Mouse (Mus musculus): ENCODE measurements around the gene Muc3. TPM values are rescaled to one million over a fixed set of nuclear protein-coding genes. Genes with fewer than 3 reads are reported as not detected.

Gene Muc3
- polyA plus RNA-seq, 1 experiment from 2014 or later, result not detected

DNA sequence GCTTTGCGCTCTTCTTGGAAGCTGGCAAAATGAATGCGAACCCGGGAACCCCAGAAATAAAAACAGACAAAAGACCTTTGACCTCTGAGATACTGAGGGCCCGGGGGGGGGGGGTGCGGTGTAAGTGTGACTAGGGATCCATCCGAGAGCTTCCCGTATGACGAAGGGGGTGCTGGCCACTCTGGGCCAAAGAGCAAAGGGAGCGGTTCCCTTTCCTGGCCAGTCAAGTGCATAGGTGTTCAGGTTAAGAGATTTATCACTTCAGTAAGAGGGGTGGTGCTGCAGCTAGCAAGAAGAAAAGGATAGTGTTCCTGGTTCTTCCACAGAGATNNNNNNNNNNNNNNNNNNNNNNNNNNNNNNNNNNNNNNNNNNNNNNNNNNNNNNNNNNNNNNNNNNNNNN is 16.9 kb upstream of the Muc3 start:
- no peak overlapping the region for H3K9ac ChIP-seq (replicated peaks)
- no peak for ATAC-seq (ENCODE audit: low FRiP score)
- no peak overlapping the region for H3K27ac ChIP-seq (replicated peaks)
- no peaks in the 10 kb centered on the region for H3K36me3 ChIP-seq
- no peak overlapping the region for H3K4me2 ChIP-seq
- no peaks in the 10 kb centered on the region for H3K27me3 ChIP-seq (replicated peaks)
- no peak overlapping the region for H3K4me3 ChIP-seq (replicated peaks)
- H3K9me3 ChIP-seq (replicated peaks), result no peaks in the 10 kb centered on the region
- 85% methylated on average over 9 of the region's 9 CpGs for WGBS
- no peaks in the 10 kb centered on the region for H3K4me1 ChIP-seq

DNA sequence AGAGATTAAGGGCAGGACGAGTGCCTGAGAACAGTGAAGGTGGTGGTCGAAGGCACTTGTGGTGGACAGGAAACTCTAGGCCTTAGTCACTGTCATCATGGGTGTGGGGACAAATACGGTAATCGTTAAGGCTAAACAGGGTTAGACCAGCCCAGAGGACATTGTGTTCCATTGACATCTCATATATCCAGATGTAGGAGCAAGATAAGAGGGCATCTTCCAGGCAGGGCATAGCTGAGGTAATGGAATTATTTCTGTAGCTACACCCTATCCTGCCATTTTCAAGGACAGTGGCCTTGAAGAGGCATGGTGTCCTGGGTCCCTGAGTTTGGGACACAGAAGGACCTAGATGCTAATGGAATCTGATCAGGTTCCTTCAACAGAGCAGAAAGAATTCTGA is 12.7 kb upstream of the Muc3 start:
- ATAC-seq (ENCODE audit: low FRiP score), result no peak
- Histone ChIP-seq H3K4me2 (no peak overlapping the region), H3K9ac (replicated peaks) (no peak overlapping the region), H3K4me3 (replicated peaks) (no peak overlapping the region), H3K27me3 (replicated peaks) (no peaks in the 10 kb centered on the region), H3K27ac (replicated peaks) (no peak overlapping the region), H3K9me3 (replicated peaks) (0 out of 2 replicates have a peak, but pooled peaks cover under 1% of the 10 kb centered on the region), H3K4me1 (no peaks in the 10 kb centered on the region), H3K36me3 (no peaks in the 10 kb centered on the region)
- 77% methylated on average over 4 of the region's 4 CpGs for whole genome bisulfite sequencing

DNA sequence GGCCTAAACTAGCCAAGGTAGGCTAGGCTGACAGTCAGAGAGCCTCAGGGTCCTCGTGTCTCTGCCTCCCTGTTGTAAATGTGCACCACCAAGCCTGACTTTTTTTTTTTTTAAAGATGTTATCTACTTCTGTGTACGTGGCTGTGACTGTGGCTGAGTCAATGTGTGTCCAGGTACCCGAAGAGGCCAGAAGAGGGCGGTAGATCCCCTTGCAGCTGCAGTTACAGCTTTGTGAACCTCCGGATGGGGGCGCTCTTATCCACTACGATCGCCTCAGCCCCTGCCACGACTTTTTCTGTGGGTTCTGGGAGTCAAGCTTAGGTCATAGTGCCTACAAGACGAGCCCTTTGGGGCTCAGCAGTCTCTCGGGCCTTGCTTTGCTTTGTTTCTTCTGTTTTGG is 10.3 kb upstream of the Muc3 start:
- Histone ChIP-seq H3K4me1 (no peaks in the 10 kb centered on the region), H3K27ac (replicated peaks) (no peak overlapping the region), H3K4me2 (no peak overlapping the region), H3K27me3 (replicated peaks) (no peaks in the 10 kb centered on the region), H3K36me3 (no peaks in the 10 kb centered on the region), H3K4me3 (replicated peaks) (no peak overlapping the region), H3K9ac (replicated peaks) (no peak overlapping the region), H3K9me3 (replicated peaks) (0 out of 2 replicates have a peak, but pooled peaks cover 11% of the 10 kb centered on the region)
- WGBS, result 33% methylated on average over 11 of the region's 11 CpGs
- no peak for ATAC-seq (ENCODE audit: low FRiP score)

DNA sequence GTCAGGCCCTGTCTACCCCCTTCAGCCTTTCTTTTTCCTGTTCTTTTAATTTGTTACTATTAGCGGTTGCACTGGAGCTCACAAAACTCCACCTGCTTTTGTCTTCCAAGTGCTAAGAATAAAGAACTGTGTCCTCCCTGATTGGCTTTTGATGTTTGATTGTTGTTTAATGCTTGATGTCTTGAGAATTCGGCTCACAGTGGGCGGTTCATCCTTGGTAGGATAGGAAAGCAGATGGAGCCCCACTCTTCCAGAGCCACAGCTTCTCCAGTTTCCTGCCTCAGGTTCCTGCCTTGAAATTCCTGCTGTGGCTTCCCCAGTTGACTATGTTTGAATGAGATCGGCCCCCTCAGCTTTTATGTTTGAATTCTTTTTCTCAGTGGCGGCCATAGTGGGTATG is 4.2 kb upstream of the Muc3 start:
- WGBS, result 96% methylated on average over 5 of the region's 5 CpGs
- no peak overlapping the region for H3K4me3 ChIP-seq (replicated peaks)
- H3K27ac ChIP-seq (replicated peaks), result no peak overlapping the region

DNA sequence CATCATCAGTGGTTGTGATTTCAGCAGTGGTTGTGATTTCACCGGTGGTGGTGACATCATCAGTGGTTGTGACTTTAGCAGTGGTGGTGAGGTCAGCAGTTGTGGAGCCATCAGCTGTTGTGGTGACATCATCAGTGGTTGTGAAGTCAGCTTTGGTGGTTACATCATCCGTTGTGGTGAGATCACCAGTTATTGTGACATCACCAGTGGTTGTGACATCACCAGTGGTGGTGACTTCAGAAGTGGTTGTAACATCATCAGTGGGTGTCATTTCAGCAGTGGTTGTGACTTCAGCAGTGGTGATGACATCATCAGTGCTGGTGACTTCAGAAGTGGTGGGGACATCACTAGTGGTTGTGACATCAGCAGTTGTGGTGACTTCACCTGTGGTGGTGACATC is 3.5 kb upstream of the Muc3 start:
- no peak overlapping the region for H3K27ac ChIP-seq (replicated peaks)
- no peaks in the 10 kb centered on the region for H3K4me1 ChIP-seq
- no peak overlapping the region for H3K4me3 ChIP-seq (replicated peaks)
- 63% methylated on average over 2 of the region's 2 CpGs for WGBS
- no peak for ATAC-seq (ENCODE audit: low FRiP score)
- no peaks in the 10 kb centered on the region for H3K36me3 ChIP-seq
- no peak overlapping the region for H3K9ac ChIP-seq (replicated peaks)
- H3K27me3 ChIP-seq (replicated peaks), result no peaks in the 10 kb centered on the region
- no peak overlapping the region for H3K4me2 ChIP-seq
- peaks cover 16% of the 10 kb centered on the region; the same call in 1 of the 2 replicates for H3K9me3 ChIP-seq (replicated peaks)

More for the DNA sequence above, 4.2 kb upstream of the Muc3 start:
- no peaks in the 10 kb centered on the region for H3K4me1 ChIP-seq
- ATAC-seq (ENCODE audit: low FRiP score), result no peak
- H3K9ac ChIP-seq (replicated peaks), result no peak overlapping the region
- no peaks in the 10 kb centered on the region for H3K27me3 ChIP-seq (replicated peaks)
- peaks cover 16% of the 10 kb centered on the region; the same call in 1 of the 2 replicates for H3K9me3 ChIP-seq (replicated peaks)
- no peaks in the 10 kb centered on the region for H3K36me3 ChIP-seq
- H3K4me2 ChIP-seq, result no peak overlapping the region

DNA sequence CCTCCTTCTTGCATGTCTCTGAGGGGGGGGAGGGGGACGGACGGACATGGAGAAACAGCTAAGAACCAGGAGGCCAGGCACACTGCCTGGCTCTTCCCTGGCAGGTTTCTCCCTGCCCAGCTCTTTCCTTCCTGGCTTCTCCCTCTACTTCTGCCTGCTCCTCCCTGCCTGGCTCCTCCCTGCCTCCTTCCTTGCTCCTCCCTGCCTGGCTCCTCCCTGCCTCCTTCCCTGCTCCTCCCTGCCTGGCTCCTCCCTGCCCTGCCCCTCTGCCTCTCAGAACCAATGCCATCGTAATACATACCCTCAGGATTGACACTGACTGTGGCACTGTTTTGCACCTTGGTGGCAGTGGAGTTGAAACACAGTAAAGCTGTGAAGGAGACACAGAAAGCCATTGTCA is 8.3 kb downstream of the Muc3 start:
- Histone ChIP-seq H3K4me2 (no peak overlapping the region), H3K9ac (replicated peaks) (no peak overlapping the region), H3K36me3 (no peaks in the 10 kb centered on the region), H3K4me1 (no peaks in the 10 kb centered on the region), H3K4me3 (replicated peaks) (no peak overlapping the region), H3K9me3 (replicated peaks) (no peaks in the 10 kb centered on the region), H3K27me3 (replicated peaks) (no peaks in the 10 kb centered on the region), H3K27ac (replicated peaks) (no peak overlapping the region)
- 20% methylated on average over 3 of the region's 3 CpGs for WGBS
- no peak for ATAC-seq (ENCODE audit: low FRiP score)

DNA sequence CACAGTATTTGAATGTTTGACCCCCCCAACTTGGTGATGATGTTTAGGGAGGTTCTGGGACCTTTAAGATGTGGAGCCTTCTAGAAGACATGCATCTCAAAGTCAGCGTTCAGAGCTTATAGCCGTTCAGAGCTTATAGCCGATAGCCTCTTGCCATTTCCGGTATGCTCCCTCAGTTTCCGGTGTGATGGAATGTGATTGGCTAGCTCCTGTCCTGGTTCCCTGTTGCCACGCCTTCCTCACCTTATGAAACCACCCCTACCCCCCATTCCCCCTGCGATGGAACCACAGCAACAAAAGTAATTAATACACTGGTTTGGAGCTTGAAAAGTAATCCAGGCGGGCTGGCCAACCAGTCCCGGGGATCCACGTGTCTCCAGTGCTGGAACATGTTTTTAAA is 10.1 kb downstream of the Muc3 start:
- Histone ChIP-seq H3K9me3 (replicated peaks) (no peaks in the 10 kb centered on the region), H3K9ac (replicated peaks) (no peak overlapping the region), H3K36me3 (no peaks in the 10 kb centered on the region), H3K4me1 (no peaks in the 10 kb centered on the region), H3K4me3 (replicated peaks) (no peak overlapping the region), H3K4me2 (no peak overlapping the region), H3K27ac (replicated peaks) (no peak overlapping the region), H3K27me3 (replicated peaks) (no peaks in the 10 kb centered on the region)
- no peak for ATAC-seq (ENCODE audit: low FRiP score)
- 90% methylated on average over 10 of the region's 10 CpGs for WGBS

DNA sequence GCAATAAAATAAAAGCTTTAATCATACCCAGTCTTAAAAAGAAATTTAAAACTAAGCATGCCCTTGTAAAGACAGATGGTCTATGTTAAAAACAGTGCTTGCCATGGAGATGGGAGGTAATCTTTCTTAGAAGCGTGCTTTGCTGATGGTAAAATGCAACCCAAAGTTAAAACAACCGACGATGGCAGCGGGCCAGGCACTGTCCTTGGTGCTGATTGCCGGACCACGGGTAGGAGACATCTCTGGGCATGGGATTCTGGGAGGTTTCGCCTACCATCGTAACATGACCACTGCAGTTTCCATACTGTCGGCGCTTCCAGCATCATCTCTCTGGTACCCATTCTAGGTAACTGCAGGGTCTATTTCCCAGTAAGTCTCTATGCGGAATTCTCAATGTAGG is 14.2 kb downstream of the Muc3 start:
- H3K36me3 ChIP-seq, result no peaks in the 10 kb centered on the region
- 43% methylated on average over 11 of the region's 11 CpGs for WGBS

DNA sequence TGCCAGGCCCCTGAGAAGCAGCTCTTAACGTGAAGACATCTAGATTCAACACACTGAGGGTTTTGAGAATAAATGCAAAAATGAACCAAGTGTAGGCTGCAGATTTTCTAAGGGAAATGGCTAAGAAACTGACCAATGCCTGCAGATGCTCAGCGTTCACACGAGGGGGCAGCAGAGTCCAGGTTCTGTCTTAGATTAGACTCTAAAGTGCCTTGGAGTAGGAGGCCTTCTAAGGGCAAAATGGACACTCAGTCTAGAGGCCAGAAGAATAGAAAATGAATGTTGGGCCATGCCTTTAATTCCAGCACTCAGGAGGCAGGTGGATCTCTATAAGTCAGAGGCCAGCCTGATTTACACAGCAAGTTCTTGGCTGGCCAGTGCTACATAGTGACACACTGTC is 17.6 kb downstream of the Muc3 start:
- no peaks in the 10 kb centered on the region for H3K27me3 ChIP-seq (replicated peaks)
- no peak; the same call in 1 of the 2 replicates for ATAC-seq (ENCODE audit: low FRiP score)
- H3K4me3 ChIP-seq (replicated peaks), result no peak overlapping the region
- under 1% methylated on average over 3 of the region's 3 CpGs for WGBS
- no peak overlapping the region for H3K9ac ChIP-seq (replicated peaks)
- no peak overlapping the region for H3K27ac ChIP-seq (replicated peaks)
- H3K4me2 ChIP-seq, result no peak overlapping the region
- peaks cover 8% of the 10 kb centered on the region for H3K4me1 ChIP-seq
- no peaks in the 10 kb centered on the region for H3K36me3 ChIP-seq
- no peaks in the 10 kb centered on the region for H3K9me3 ChIP-seq (replicated peaks)

More for the DNA sequence above, 14.2 kb downstream of the Muc3 start:
- Histone ChIP-seq H3K4me1 (no peaks in the 10 kb centered on the region), H3K27ac (replicated peaks) (no peak overlapping the region), H3K9me3 (replicated peaks) (no peaks in the 10 kb centered on the region), H3K27me3 (replicated peaks) (no peaks in the 10 kb centered on the region), H3K9ac (replicated peaks) (no peak overlapping the region), H3K4me2 (no peak overlapping the region), H3K4me3 (replicated peaks) (no peak overlapping the region)
- no peak for ATAC-seq (ENCODE audit: low FRiP score)

DNA sequence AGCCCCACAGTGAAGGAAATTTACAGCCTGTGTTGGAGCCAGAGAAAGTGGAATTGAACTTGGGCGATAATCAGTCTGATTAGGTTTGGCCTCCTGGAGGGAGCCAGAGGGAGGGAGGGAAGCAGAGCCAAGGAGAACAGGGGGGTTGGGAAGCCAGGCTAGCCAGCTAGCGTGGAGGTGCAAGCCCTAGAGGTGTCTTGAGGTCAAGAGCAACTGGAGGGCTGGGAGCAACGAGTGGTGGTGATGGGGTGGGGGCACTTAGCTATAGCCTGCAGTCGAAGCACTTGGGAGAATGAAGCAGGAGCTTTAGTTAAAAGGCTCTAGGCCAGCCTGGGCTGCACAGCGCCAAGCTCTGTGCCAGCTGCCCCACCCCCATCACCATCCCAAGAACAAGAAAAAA is 19.8 kb downstream of the Muc3 start:
- Histone ChIP-seq H3K9ac (replicated peaks) (no peak overlapping the region), H3K4me3 (replicated peaks) (no peak overlapping the region), H3K4me2 (no peak overlapping the region), H3K27me3 (replicated peaks) (no peaks in the 10 kb centered on the region), H3K4me1 (peaks cover 8% of the 10 kb centered on the region), H3K27ac (replicated peaks) (no peak overlapping the region), H3K36me3 (no peaks in the 10 kb centered on the region), H3K9me3 (replicated peaks) (no peaks in the 10 kb centered on the region)
- 26% methylated on average over 5 of the region's 5 CpGs for WGBS
- ATAC-seq (ENCODE audit: low FRiP score), result peak; percentile 21; the same call in 1 of the 2 replicates

DNA sequence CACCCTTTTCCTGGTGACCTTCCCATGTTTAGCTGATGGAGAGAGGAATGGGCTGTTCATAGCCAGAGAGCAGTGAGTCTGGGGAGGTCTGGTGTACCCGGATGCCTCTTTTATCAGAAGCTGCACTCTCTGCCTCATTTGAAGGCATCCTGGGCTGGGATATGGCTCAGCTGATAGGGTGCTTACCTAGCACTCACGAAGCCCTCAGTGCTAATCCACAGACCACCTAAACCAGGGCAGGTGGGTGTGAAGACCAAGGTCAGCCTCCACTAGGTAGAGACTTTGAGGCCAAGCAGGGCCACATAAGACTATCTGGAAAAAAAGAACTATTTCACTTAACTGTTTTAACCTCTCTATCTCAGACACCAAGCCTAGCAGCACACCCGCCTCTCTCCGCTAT is 25.6 kb downstream of the Muc3 start:
- no peak overlapping the region for H3K9ac ChIP-seq (replicated peaks)
- no peaks in the 10 kb centered on the region for H3K36me3 ChIP-seq
- ATAC-seq (ENCODE audit: low FRiP score), result no peak
- H3K27me3 ChIP-seq (replicated peaks), result no peaks in the 10 kb centered on the region
- 85% methylated on average over 4 of the region's 4 CpGs for WGBS
- no peak overlapping the region for H3K4me3 ChIP-seq (replicated peaks)
- H3K9me3 ChIP-seq (replicated peaks), result no peaks in the 10 kb centered on the region
- H3K4me2 ChIP-seq, result no peak overlapping the region
- peak overlapping the region; percentile 64 for H3K27ac ChIP-seq (replicated peaks)
- peaks cover 19% of the 10 kb centered on the region for H3K4me1 ChIP-seq

DNA sequence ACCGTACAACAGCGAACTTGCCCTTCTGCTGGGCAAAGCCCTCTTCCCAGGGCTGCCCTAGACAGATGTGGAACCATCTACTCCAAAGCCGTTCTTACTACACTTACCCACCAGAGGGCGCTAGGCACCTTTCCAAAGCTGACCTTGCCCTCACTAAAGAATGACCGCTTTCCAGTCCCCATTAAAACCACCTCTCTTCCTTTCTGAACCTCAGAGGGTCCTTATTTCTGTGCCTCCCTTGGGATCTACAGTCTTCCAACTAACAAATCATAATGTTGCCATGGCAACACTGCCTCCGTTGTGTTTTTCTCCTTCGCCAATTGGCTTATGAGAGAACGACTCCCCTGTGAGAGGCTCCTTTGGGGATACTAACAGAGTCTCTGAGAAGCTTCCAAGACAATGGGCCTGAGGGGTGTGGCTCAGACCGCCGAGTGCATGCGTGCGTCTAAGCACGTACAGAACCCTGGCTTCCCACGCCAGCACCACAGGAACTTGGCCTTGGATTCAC is 26.4 kb downstream of the Muc3 start:
- Histone ChIP-seq H3K9me3 (replicated peaks) (no peaks in the 10 kb centered on the region), H3K4me3 (replicated peaks) (no peak overlapping the region), H3K9ac (replicated peaks) (no peak overlapping the region), H3K27me3 (replicated peaks) (no peaks in the 10 kb centered on the region), H3K4me2 (peak overlapping the region; percentile 20), H3K36me3 (no peaks in the 10 kb centered on the region), H3K27ac (replicated peaks) (peak overlapping the region; percentile 64), H3K4me1 (peaks cover 19% of the 10 kb centered on the region)
- ATAC-seq (ENCODE audit: low FRiP score), result peak; percentile 83
- WGBS, result 8% methylated on average over 14 of the region's 14 CpGs

DNA sequence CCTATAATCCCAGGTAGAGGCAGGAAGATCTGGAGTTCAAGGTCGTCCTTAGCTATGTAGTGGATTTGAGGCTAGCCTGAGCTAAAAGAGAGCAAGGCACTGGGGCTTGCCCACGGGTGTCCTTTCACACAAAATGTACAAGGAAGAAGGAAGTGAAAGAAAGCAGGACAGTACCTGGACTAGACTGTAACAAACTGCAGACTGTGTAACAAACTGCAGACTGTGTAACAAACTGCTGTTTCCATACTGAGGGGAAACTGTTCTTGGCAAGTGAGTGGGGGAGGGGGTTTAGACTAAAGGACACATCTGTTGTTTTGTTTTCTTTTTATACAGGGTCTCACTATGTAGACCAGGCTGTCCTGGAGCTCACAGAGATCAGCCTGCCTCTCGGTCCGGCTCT is 27.8 kb downstream of the Muc3 start:
- peaks cover 22% of the 10 kb centered on the region for H3K4me1 ChIP-seq
- no peak for ATAC-seq (ENCODE audit: low FRiP score)
- no peaks in the 10 kb centered on the region for H3K9me3 ChIP-seq (replicated peaks)
- WGBS, result 88% methylated on average over 4 of the region's 4 CpGs
- no peak overlapping the region for H3K4me2 ChIP-seq
- H3K27ac ChIP-seq (replicated peaks), result no peak overlapping the region
- no peak overlapping the region for H3K4me3 ChIP-seq (replicated peaks)
- H3K9ac ChIP-seq (replicated peaks), result no peak overlapping the region
- no peaks in the 10 kb centered on the region for H3K27me3 ChIP-seq (replicated peaks)
- H3K36me3 ChIP-seq, result no peaks in the 10 kb centered on the region
